Mouse (Mus musculus) kidney, adult 8-10 months (tissue): ENCODE results near the gene Bbs2.

Source experiments
- DNase-seq, 2 experiments: peaks; one replicate each; pipeline ENCODE4 v3.0.0; 2022

Gene Bbs2

DNA sequence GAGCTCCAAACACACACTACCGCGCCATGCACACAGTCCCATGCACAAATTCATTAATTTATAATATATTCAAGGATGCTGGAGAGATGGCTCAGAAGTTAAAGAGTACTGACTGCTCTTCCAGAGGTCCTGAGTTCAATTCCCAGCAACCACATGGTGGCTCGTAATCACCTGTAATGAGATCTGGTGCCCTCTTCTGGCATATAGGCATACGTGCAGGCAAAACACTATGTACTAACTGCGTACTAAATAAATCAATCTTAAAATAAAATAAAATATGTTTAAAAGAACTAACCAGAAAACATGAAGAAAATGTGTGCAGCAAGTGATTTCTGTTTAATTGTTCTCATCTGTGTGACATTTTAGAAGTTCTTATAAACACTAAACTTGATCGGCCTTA is 4.4 kb downstream of the Bbs2 start:
- DNase-seq = no peak

DNA sequence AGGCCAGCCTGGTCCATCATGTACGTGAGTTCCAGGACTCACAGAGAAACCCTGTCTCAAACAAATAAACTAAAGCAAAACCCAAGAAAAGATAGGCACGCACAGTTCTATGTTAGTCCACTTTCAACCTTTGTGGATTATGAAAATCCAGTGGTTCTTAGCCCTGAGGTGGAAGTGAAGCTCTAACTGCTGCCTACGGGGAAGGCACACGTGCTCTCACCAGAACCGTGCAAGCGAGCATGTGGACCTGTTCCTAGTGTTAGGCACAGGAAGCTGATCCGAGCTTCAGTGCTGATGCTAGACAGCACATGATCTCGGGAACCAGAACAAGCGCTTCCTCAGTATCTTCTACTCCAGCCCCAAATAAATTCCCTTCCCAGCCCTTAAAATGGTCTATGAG is 5.9 kb downstream of the Bbs2 start:
- DNase-seq = no peak

DNA sequence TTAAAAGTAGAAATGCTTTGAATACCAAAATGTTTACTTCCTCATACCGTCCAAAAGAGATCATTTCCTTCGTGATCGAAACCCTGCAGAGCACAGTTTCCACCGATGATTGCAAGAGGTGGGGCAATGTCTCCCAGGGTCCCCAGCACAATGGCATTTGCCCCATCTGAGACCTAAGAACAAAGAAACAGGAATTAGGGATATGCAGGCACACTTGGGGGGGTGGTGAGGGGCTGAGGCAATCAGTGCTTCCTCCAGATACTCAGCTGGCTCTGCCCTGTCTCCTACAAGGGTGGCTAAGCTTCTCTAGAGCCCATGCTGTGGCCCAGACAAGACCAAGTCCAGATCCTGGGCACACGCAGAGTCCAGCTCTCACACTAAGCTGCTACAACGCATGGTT is 9.0 kb downstream of the Bbs2 start:
- DNase-seq = no peak

DNA sequence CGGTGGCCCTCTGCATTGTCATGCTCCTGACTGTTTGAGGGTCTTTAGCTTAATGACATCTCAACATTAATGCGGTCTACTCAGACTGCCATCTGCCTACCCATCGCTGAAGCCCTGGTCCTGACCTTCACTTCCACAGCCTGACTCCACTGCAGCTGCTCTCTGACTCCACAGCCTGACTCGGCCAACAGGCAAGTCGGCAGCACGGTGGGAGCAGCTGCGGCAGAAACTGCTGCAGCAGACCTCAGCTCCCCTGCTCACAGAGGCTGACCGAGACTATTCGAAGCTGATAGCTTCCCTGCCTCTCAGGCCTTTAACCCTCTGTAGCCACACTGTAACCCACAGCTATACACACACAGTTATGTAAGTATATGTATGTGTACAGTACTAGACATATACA is 10.8 kb downstream of the Bbs2 start:
- no peak for DNase-seq

DNA sequence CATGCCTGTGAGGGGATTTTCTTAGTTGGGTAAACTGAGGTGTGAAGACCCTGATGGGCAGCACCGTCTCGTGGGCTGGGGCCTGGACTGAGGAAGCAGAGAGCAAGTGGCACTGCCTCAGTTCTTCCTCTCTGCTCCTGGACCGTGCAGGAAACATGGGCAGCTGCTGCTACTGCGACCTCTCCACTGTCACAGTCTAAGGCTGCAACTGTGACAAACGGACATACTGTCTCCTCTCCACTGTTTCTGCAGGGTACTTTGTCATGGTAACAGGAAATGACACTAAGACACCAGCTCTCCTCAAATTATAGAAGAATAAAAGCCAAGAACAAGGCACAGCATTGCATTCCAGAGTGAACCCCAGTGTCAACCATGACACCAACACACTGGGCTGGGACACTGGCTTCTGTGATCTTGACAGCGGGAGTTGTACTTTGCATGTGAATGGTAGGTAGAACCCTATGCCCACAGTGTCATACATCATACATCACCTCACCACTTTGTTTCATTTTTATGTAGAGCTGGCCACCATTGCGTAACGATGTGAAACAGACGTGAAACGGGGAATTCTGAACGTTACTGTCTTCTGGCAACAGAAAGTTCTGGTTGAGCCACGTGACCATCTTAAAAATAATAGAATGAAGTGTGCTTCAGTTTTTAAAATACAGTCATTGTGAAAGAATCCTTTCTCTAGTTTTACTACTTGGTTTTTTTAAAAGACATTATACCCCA is 22.1 kb downstream of the Bbs2 start:
- no peak for DNase-seq

DNA sequence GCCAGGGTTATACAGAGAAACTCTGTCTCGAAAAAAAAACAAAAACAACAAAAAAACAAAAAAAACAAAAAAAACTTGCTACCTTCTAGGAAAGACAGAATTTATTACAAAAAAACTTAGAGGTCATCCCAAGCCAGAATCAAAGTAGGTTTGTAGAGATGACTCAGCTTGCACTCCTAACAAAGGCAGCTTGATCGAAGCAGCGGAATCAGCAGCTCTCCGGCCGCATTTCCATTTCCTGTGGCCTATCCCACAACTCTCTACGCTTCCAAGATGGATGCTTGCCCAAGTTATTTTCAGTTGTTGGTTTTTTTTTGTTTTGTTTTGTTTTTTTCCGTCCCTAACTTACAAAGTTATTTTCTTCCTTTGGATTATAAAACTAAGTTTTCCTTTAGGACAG is 29.9 kb downstream of the Bbs2 start:
- peak in 1 of 2 experiments; percentile 1 for DNase-seq

DNA sequence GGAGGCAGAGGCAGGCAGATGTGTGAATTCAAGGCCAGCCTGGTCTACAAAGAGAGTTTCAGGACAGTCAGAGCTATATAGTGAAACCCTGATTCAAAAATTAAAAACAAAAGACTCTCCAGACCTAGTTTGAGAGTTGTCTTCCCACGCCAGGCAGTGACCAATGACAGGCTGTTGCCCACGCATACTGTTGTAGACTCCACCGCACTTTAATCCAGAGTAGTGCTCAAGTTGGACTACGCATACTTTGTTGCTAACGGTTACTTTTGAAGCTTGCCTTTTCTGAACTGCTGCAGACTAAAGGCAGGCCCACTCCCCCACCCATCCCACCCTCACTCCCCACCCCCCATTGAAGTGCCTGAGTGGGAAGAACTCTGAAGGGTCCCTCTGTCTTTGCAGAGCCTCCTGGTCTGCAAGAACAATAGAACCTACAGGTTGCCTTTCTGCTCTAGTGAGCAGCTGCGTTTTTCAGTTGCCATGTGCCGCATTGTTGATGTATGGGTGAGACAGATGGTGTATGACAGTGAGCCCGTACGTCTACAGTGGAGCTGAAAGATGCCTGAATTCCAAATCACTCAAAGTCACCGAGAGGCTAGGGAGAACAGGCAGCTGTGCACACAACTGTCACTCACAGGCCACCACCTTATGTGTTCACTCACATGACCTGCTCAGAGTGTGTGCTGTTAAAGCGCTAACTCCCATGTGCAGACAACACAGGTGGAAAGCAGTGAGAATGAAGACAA is 32.4 kb downstream of the Bbs2 start:
- DNase-seq = no peak

DNA sequence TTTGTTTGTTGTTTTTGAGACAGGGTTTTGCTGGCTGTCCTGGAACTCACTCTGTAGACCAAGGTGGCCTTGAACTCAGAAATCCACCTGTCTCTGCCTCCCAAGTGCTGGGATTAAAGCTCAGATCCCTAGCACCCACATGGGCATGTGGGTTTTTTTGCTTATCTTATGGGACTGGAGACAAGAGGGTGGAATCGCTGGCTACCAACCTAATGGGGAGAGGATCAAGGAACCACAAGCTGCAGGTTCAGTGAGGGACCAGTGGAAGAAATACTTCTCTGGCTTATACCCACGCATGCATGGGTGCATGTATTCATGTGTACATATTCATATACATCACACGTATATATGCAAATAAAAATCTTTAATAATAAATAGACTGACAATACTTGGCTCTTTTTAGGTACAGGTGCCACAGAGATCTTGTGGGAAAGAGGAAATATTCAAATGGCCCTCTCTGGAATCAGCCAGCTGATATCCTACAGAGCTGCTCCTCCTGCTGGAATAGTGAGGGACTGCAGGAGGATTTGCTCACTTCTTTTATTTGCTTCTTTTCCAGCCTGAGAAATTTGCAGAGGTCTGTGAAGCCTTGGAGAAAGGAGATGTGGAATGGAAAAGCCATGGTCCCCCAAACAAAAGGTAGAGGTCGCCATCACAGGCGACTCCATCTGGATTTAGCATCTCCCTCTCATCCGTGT is 41.4 kb downstream of the Bbs2 start:
- peak; percentile 8 to 52 for DNase-seq

DNA sequence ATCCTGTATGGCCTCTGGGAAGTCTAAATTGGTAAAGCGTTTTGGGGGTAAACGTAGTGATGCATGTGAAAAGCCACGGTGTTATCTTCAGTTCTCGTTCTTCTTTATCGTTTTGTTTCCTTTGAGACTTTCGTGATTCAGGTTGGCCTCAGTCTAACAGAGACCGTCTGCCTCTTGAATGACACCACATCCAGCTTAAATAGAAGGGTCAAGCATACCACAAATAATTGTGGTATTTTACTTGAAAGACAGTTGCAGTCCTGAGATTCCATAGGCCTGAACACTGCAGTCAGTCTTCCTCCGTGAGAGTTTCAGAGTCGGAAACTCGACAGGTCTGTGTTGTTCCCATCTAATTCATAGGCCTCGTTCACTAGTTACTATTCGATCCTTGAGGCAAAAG is 46.0 kb downstream of the Bbs2 start:
- DNase-seq = no peak

DNA sequence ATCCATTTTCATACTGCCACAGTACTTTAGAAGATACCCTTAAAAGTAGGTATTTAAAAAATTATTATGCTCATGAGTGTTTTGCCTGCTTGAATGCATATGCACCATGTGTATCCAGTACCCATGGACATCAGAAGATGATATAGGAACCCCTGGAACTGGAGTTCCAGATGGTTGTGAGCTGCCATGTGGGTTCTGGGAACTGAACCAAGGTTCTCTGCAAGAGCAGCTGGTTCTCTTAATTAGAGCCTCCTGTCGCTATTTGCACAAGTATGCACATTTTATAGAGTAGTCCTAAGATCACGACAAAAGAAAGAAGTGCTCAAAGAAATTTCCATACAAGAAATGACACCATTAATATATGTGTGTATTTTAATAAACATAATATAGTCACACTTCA is 50.9 kb downstream of the Bbs2 start:
- DNase-seq = no peak

DNA sequence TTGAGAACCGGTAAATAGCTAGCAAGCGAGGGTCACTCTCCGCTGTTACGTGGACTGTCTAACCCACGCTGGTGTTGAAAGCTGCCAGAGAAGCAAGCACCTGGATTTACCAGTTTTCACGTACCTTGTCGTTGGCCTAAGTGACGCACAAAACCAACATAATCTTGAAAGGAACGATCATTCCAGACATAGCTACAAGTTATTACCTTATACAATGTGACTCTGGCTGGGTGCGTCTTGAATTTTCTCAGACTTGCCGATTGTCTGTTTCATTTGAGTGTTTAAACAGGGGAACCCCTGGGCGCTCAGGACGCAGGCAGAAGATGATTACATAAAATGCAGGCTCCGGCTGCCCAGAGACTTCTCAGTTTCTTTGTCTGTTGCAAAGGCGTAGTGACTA is 60.9 kb downstream of the Bbs2 start:
- no peak for DNase-seq

DNA sequence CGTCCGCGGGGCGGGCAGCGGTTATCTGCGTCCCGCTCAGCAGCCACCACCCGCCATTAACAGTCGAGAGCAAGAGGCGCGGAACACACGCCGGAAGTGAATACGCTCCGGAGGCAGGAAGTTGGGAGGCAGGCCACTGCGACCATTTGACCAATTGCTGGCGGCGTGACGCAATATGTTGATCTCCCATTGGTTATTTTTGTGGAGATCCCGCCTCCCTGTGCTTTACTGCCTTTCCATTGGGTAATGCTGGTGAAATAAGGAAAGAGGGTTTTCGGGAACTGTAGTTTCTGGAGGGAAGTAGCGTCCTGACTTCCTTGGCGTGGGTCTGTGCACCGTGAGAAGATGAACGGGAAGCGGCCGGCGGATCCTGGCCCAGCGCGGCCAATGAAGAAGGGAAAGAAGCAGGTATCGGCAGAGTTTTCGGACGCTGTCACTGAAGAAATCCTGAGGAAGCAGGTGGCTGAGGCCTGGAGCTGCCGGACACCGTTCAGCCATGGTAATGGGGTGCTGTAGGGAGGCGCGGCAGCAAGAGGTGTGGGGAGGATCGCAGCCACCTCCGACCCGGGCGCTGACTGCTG is 61.7 kb downstream of the Bbs2 start, which contains the start of the genes Nudt21 and Ogfod1:
Gene Nudt21 (minus strand): TSS at position 88 of the 581 bp plus-strand sequence.
Gene Ogfod1 (plus strand): TSS at position 255 of the 581 bp plus-strand sequence.
- DNase-seq = peak; percentile 97

DNA sequence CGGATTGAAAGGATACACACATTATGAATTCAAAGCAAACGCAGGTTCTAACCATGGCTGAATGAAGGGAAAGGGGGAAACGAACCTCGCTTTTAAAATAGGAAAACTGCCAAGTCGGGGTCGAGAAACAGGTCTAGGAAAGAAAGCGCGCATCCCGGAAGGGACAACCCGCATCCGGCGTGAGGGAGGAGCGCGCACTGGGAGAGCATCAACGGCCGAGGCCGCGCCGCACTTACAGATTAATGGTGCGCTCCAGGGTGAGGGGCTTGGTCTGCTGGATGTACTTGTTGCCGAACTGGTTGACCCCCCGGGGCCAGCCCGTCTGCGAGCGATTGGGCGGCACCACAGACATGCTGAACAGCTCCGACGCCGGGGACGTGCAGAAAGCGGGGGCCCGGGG is 62.2 kb downstream of the Bbs2 start:
- DNase-seq = peak; percentile 38 to 49

DNA sequence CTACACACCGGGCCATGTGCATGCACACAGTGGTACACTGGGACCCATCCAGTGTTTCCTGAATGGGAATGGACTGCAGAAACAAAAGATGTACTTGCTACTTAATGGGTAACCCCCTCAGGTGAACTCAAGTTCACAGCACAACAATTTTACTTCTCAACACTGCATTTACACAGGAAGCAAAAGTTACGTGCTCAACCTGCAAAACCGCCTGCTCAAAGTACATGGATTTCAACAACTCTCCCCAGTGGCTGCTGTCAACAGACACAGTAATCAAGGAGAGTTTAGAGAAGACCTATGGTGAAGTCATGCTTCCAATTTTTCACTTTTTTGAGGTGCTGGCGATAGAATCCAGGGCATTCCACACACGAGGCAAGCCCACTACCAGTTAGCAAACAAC is 63.5 kb downstream of the Bbs2 start:
- DNase-seq = no peak

DNA sequence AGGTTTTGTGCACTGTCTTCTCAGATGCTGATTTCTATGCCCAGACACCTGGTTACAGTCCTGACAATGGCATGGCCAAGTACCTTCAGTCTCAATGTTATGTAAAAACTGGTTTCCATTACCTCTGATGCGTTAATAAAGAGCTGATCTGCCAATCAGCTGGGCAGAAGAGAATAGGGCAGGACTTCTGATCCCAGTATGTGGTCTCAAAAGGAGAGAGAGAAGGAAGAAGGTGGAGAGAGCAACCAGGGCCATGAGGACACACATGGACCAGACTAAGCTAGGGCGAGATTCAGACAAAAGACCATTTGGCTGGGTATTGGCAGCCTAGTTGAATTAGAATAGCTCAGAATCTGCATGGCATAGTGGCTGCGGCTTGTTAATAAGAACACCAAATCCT is 65.1 kb downstream of the Bbs2 start:
- DNase-seq = no peak

DNA sequence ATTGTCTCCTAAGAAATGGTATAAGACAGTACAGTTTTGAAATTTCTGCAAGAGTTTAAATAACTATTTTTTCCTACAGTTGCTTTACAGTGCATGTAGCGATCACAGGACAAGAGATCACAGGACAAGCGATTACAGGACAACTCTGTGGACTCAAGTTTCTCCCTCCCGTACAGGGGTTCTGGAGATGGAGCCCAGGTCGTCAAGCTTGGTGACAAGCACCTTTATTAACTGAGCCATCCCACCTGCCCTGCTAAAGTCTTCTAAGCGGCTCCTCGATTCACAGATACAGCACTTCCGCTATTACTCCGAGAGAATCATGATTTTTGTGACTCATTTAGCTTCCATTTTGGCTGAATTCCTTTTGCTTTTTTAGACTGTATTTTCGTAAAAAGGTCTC is 69.0 kb downstream of the Bbs2 start:
- DNase-seq = no peak

DNA sequence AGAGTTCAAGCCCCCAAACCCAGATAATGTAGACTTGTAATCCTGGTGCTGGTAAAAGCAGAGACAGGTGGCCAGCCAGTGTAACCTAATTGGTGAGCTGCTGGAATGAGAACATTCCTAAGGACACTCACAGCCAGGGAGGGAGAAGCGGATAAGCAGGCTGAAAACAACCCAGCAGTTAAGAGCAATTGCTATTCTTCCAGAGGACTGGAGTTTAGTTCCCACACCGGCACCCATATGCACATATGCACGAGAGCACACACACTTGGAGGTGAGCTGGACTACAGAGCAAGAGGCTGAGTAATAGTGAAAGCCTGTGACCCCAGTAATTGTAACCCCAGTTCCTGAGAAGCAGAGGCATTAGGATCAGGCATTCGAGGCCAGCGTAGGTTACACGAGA is 74.8 kb downstream of the Bbs2 start:
- no peak for DNase-seq
